Mouse (Mus musculus): ENCODE data around the gene Abhd12. TPM values are rescaled to one million over a fixed set of nuclear protein-coding genes. Genes with fewer than 3 reads are reported as not detected.

Abhd12 gene
- polyA plus RNA-seq, 2 experiments, result 10.9 to 14.8 TPM

- TF ChIP-seq CTCF (IDR thresholded peaks at IDR 0.05; ENCODE audit: low read depth), result no peak
- no peaks in the 10 kb centered on the region for H3K9me3 ChIP-seq (ENCODE audit: control insufficient read depth, low read length)
- H3K4me1 ChIP-seq (replicated peaks; ENCODE audit: control insufficient read depth in 2 of 2, insufficient read depth in 2 of 2, low read length in 1 of 2), result peaks cover 0 to 11% of the 10 kb centered on the region in 2 experiments; a peak in 3 of 4 replicates
- H3K27ac ChIP-seq, result no peak overlapping the region
- under 1% methylated on average over 23 of the region's 23 CpGs for WGBS (ENCODE audit: insufficient replicate concordance)
- H3K27me3 ChIP-seq (ENCODE audit: control insufficient read depth, insufficient read depth, low read length), result no peaks in the 10 kb centered on the region
- no peak for ATAC-seq (ENCODE audit: insufficient read depth)
- H3K4me2 ChIP-seq (ENCODE audit: low read depth), result peak overlapping the region; percentile 74
- peak overlapping the region; percentile 59 to 60 for H3K4me3 ChIP-seq (ENCODE audit: insufficient read depth in 1 of 2, low read depth in 2 of 2, low read length in 2 of 2)
- H3K36me3 ChIP-seq (replicated peaks; ENCODE audit: control insufficient read depth, insufficient read depth, low read depth), result no peaks in the 10 kb centered on the region; the same call in 1 of the 2 replicates
- no peak for DNase-seq (ENCODE audit: low read depth in 3 of 3, low spot score in 3 of 3)
- H3K9ac ChIP-seq (replicated peaks), result peak overlapping the region; percentile 14
Measured at GRCm38 (mm10) chr2:150787234-150787771, 117.2 kb downstream of the Abhd12 start.

- Histone ChIP-seq H3K9me3 (ENCODE audit: control insufficient read depth, low read length) (no peaks in the 10 kb centered on the region), H3K9ac (replicated peaks) (peak within 1 kb of the TSS; percentile 15), H3K36me3 (replicated peaks; ENCODE audit: control insufficient read depth, insufficient read depth, low read depth) (no peaks in the 10 kb centered on the region), H3K4me3 (ENCODE audit: insufficient read depth in 1 of 2, low read depth in 2 of 2, low read length in 2 of 2) (peak within 1 kb of the TSS; percentile 59 to 60), H3K4me1 (replicated peaks; ENCODE audit: control insufficient read depth in 2 of 2, insufficient read depth in 2 of 2, low read length in 1 of 2) (peaks cover 0 to 11% of the 10 kb centered on the region in 2 experiments; a peak in 3 of 4 replicates), H3K27ac (no peak within 1 kb of the TSS), H3K4me2 (ENCODE audit: low read depth) (peak within 1 kb of the TSS; percentile 74), H3K27me3 (ENCODE audit: control insufficient read depth, insufficient read depth, low read length) (no peaks in the 10 kb centered on the region)
- no peak for TF ChIP-seq EP300 (IDR thresholded peaks at IDR 0.05; ENCODE audit: low read depth)
- WGBS (ENCODE audit: insufficient replicate concordance), result 3% methylated on average over 58 of the region's 58 CpGs
- peak; percentile 91 for ATAC-seq (ENCODE audit: insufficient read depth)
- peak; percentile 59 to 77 (median 68) for DNase-seq (ENCODE audit: low read depth in 3 of 3, low spot score in 3 of 3)
Measured at GRCm38 (mm10) chr2:150786251-150787180, 118.0 kb downstream of the Abhd12 start, which contains the start of gene Pygb. Pygb (plus strand) TSS chr2:150786735.

GRCm38 (mm10) chr2:150782801-150783200, 121.7 kb downstream of the Abhd12 start:
- H3K9me3 ChIP-seq (ENCODE audit: control insufficient read depth, low read length), result no peaks in the 10 kb centered on the region
- no peak overlapping the region for H3K27ac ChIP-seq
- no peak overlapping the region for H3K4me3 ChIP-seq (ENCODE audit: insufficient read depth in 1 of 2, low read depth in 2 of 2, low read length in 2 of 2)
- TF ChIP-seq CTCF (IDR thresholded peaks at IDR 0.05; ENCODE audit: low read depth) (no peak), EP300 (IDR thresholded peaks at IDR 0.05; ENCODE audit: low read depth) (no peak)
- no peaks in the 10 kb centered on the region for H3K27me3 ChIP-seq (ENCODE audit: control insufficient read depth, insufficient read depth, low read length)
- 47% methylated on average over 2 of the region's 2 CpGs for WGBS (ENCODE audit: insufficient replicate concordance)
- no peaks in the 10 kb centered on the region for H3K36me3 ChIP-seq (replicated peaks; ENCODE audit: control insufficient read depth, insufficient read depth, low read depth)
- no peak overlapping the region for H3K9ac ChIP-seq (replicated peaks)
- DNase-seq (ENCODE audit: low read depth in 3 of 3, low spot score in 3 of 3) (no peak), ATAC-seq (ENCODE audit: insufficient read depth) (no peak)
- no peak overlapping the region for H3K4me2 ChIP-seq (ENCODE audit: low read depth)
- H3K4me1 ChIP-seq (replicated peaks; ENCODE audit: control insufficient read depth in 2 of 2, insufficient read depth in 2 of 2, low read length in 1 of 2), result peaks cover 0 to 9% of the 10 kb centered on the region in 2 experiments; a peak in 3 of 4 replicates

Other genes with a start within 250 kb of the Abhd12 start
- 30.4 and 34.1 TPM in 2 replicates for gene Acss1, start 236.2 kb downstream of the Abhd12 start, polyA plus RNA-seq (2012; rRNA removed)
- gene Acss1, start 236.2 kb downstream of the Abhd12 start, polyA plus RNA-seq (2014; fragmentation: Nextera tagmentation; extraction: Ambion mirVana), result 30.3 and 38.7 TPM in 2 replicates
- gene Vsx1, start 215.4 kb downstream of the Abhd12 start, polyA plus RNA-seq (2012; rRNA removed), result not detected in 2 replicates
- gene Vsx1, start 215.4 kb downstream of the Abhd12 start, polyA plus RNA-seq (2014; fragmentation: Nextera tagmentation; extraction: Ambion mirVana), result not detected in 2 replicates
- 6.3 and 7.1 TPM in 2 replicates for gene Entpd6, start 155.7 kb downstream of the Abhd12 start, polyA plus RNA-seq (2012; rRNA removed)
- gene Entpd6, start 155.7 kb downstream of the Abhd12 start, polyA plus RNA-seq (2014; fragmentation: Nextera tagmentation; extraction: Ambion mirVana), result 8.2 and 10.0 TPM in 2 replicates
- gene Pygb, start 118.0 kb downstream of the Abhd12 start, polyA plus RNA-seq (2012; rRNA removed), result 10.4 and 12.9 TPM in 2 replicates
- gene Pygb, start 118.0 kb downstream of the Abhd12 start, polyA plus RNA-seq (2014; fragmentation: Nextera tagmentation; extraction: Ambion mirVana), result 13.5 and 14.4 TPM in 2 replicates
- gene Gins1, start 659 bp upstream of the Abhd12 start, polyA plus RNA-seq (2012; rRNA removed), result 20.0 and 30.7 TPM in 2 replicates
- 48.5 and 50.2 TPM in 2 replicates for gene Gins1, start 659 bp upstream of the Abhd12 start, polyA plus RNA-seq (2014; fragmentation: Nextera tagmentation; extraction: Ambion mirVana)
- gene Ninl, start 134.6 kb upstream of the Abhd12 start, polyA plus RNA-seq (2012; rRNA removed), result 7.2 and 17.3 TPM in 2 replicates
- 7.0 and 9.8 TPM in 2 replicates for gene Ninl, start 134.6 kb upstream of the Abhd12 start, polyA plus RNA-seq (2014; fragmentation: Nextera tagmentation; extraction: Ambion mirVana)
- 17.9 and 28.8 TPM in 2 replicates for gene Nanp, start 134.7 kb upstream of the Abhd12 start, polyA plus RNA-seq (2012; rRNA removed)
- gene Nanp, start 134.7 kb upstream of the Abhd12 start, polyA plus RNA-seq (2014; fragmentation: Nextera tagmentation; extraction: Ambion mirVana), result 76.9 and 81.4 TPM in 2 replicates
- not detected in 2 replicates for gene Gm14151, start 187.6 kb upstream of the Abhd12 start, polyA plus RNA-seq (2012; rRNA removed)
- not detected in 2 replicates for gene Gm14151, start 187.6 kb upstream of the Abhd12 start, polyA plus RNA-seq (2014; fragmentation: Nextera tagmentation; extraction: Ambion mirVana)
- not detected in 2 replicates for gene Gm14147, start 193.5 kb upstream of the Abhd12 start, polyA plus RNA-seq (2012; rRNA removed)
- not detected in 2 replicates for gene Gm14147, start 193.5 kb upstream of the Abhd12 start, polyA plus RNA-seq (2014; fragmentation: Nextera tagmentation; extraction: Ambion mirVana)